Mouse (Mus musculus): ENCODE results near the gene Sertad1.

- no peak for TF ChIP-seq POLR2A (IDR thresholded peaks at IDR 0.05; ENCODE audit: insufficient read length, low read depth)
- TF ChIP-seq MYOD1 (IDR thresholded peaks at IDR 0.05; ENCODE audit: control insufficient read depth in 1 of 3, insufficient read length in 2 of 3, low read depth in 2 of 3) = no peak
- TF ChIP-seq USF1 (IDR thresholded peaks at IDR 0.05; ENCODE audit: low read depth) = no peak
- no peak for TF ChIP-seq CEBPB (IDR thresholded peaks at IDR 0.05; ENCODE audit: insufficient read depth, poor library complexity, severe bottlenecking)
- TF ChIP-seq TCF12 (IDR thresholded peaks at IDR 0.05; ENCODE audit: insufficient read depth, poor library complexity, severe bottlenecking) = no peak
These were observed 15.2 kb upstream of the Sertad1 start for GRCm38 (mm10) chr7:27471390-27472120.

All from myocyte (in vitro differentiated cells).